Mouse (Mus musculus): ENCODE measurements around the gene Fgfr2. TPM values are rescaled to one million over a fixed set of nuclear protein-coding genes. Genes with fewer than 3 reads are reported as not detected.

Fgfr2 gene
- total RNA-seq, 2 experiments from 2014 or later: 1.7 to 3.7 TPM

DNA sequence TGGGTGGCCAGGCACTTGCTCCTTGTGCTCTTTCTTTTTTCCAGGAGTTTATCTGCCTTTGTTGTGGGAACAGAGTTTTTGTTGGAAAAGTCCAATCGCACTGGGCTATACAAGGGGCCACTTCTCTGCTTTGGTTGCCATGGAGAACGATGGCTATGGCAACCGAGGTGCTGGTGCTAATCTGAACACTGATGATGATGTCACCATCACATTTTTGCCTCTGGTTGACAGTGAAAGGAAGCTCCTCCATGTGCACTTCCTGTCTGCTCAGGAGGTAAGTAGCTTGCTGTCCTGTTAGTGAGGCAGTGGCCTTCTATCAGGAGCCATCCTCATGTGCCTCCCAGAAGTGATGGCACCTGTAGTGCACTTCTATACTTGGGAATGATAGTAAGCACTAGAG, 140.5 kb downstream of the Fgfr2 start:
- ATAC-seq (replicated peaks; ENCODE audit: low FRiP score, poor library complexity, severe bottlenecking): no peak

DNA sequence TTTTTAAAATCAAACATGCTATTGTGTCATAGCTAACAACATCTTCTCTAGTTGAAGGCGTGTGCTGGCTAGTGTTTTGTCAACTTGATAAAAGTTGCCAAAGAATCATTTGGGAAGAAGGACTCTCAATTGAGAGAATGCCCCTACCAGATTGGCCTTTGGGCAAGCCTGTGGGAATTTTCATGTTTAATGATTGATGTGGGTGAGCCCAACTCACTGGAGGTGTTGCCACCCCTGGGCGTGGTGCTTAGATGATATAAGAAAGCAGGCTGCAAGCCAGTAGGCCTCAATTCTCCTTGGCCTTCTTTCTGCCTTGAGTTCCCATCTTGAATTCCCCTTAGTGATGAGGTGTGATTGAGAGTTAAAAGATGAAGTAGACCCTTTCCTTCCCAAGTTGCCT, 145.2 kb downstream of the Fgfr2 start:
- ATAC-seq (replicated peaks; ENCODE audit: low FRiP score, poor library complexity, severe bottlenecking): no peak

DNA sequence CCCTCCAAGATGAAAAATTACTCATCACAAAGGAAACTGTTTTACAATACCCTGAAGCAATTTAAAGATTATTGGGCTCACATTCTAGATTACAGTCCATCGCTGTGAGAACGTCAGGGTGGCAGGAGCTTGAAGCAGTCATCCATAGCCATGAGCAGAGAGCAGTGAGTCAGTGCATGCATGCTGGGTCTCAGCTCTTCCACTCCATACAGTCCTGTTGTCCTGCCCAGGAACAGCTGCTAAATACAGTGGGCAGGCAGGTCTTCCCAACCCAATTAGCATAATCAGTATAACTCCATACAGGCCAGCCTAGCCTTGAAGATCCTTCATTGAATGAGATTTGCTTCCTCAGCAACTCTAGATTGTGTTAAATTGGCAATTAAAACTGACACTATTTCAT, 147.1 kb downstream of the Fgfr2 start:
- ATAC-seq (replicated peaks; ENCODE audit: low FRiP score, poor library complexity, severe bottlenecking): no peak

DNA sequence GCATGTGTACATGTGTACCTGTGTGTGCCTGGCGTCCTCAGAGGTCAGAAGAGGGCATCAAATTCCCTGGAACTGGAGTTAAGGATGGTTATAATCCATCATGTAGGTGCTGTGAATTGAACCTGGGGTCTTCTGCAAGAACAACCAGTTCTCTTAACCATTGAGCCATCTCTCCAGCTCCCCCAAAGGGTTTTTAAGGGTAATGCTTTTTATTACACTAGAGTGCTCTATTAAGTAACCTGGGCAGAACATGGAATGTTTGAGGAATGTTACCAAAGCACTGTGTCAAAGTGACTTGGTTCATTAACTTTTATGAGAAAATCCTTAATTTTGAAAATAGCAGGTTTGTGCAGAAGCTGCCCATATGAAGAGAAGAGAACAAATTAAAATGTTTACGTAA, 151.1 kb downstream of the Fgfr2 start:
- ATAC-seq (replicated peaks; ENCODE audit: low FRiP score, poor library complexity, severe bottlenecking): no peak

DNA sequence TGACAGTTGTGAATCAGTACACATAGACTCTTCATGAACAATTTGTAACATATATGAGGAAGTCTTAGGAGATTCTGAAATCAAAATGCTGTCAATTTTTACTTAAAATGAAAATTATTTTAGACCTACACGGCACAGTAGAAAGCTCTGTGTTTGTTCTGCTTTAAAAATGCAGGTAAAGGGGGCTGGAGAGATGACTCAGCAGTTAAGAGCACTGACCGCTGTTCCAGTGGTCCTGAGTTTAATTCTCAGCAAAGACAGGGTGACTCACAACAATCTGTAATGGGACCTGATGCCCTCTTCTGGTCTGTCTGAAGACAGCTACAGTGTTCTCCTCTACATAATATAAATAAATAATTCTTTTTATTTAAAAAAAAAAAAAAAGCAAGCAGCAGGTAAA, 157.4 kb downstream of the Fgfr2 start:
- ATAC-seq (replicated peaks; ENCODE audit: low FRiP score, poor library complexity, severe bottlenecking): no peak

DNA sequence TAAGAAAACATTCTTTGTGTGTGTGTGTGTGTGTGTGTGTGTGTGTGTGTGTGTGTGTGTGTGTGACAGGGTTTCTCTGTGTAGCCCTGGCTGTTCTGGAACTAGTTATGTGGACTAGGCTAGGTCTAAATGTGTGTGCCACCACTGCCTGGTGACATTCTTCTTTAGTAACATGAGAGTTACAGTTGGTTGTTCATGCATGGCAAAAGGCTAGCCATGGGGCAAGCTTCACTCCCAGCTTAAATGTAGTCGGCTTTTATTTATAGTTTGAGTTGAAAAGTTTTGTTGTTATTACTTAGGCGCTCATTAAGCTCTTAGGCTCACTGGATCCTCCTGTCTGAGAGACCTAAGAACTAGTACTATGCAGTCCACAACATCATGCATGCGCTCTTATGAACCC, 158.8 kb downstream of the Fgfr2 start:
- no peak for ATAC-seq (replicated peaks; ENCODE audit: low FRiP score, poor library complexity, severe bottlenecking)

DNA sequence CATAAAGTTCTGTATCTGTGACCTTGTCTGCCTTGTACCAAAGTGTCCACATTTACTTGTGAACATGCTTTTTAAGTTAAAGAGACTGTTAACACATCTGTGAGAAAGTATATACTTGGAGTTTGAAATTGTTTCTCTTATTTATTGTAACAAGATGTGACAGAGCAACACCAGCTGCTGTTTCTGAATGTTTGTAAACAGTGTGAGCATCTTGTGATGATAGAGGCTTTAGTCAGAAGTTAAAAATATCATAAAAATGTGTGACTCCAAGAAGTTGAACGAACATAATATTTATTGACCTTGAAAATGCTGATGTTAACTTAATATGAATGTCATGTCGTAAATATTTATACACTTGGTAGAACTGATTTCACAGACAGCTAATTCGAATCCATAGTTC, 172.5 kb downstream of the Fgfr2 start:
- no peak for ATAC-seq (replicated peaks; ENCODE audit: low FRiP score, poor library complexity, severe bottlenecking)

DNA sequence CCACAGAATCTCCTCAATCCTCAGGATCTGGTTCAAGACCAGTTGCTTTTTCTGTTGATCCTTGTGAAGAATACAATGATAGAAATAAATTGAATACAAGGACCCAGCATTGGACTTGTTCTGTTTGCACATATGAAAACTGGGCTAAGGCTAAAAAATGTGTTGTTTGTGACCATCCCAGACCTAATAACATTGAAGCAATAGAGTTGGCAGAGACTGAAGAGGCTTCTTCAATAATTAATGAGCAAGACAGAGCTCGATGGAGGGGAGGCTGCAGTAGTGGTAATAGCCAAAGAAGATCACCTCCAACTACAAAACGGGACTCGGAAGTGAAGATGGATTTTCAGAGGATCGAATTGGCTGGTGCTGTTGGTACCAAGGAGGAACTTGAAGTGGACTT, 173.2 kb downstream of the Fgfr2 start:
- no peak for ATAC-seq (replicated peaks; ENCODE audit: low FRiP score, poor library complexity, severe bottlenecking)

DNA sequence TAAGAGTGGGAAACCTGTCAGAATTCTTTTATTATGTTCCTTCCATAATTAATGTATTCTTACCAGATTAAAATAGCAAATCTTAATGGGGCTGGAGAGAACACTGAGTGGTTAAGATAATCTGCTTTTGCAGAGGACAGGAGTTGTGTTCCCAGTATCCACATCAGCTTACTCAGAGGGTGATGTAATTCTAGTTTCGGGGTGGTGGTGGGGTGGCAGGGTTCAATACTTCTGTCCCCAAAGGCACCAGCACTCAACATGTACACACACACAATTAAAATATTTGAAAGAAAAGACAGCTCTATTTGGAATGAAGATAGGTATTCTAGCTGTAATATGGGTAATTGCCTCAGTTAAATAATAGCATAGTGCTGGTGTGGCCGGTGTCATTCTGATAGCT, 182.6 kb downstream of the Fgfr2 start:
- no peak for ATAC-seq (replicated peaks; ENCODE audit: low FRiP score, poor library complexity, severe bottlenecking)

DNA sequence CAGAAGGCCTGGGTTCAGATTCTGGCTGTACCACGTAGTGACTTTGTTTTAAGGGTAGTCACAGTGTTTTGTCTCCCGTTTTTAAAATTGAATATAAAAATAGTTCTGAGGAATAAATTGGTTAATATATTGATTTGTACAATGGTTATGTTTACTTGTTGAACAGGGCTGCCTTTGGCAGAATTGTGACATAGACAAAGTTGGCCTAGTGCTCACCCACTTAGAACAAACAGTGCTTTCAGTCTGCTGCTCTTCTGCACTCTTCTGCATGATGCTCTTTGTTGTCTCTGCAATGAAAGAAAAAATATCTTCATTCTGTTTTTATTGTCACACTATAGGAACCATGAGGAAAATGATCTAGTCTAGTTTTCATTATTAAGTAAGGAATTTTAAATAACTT, 184.0 kb downstream of the Fgfr2 start:
- ATAC-seq (replicated peaks; ENCODE audit: low FRiP score, poor library complexity, severe bottlenecking): no peak

DNA sequence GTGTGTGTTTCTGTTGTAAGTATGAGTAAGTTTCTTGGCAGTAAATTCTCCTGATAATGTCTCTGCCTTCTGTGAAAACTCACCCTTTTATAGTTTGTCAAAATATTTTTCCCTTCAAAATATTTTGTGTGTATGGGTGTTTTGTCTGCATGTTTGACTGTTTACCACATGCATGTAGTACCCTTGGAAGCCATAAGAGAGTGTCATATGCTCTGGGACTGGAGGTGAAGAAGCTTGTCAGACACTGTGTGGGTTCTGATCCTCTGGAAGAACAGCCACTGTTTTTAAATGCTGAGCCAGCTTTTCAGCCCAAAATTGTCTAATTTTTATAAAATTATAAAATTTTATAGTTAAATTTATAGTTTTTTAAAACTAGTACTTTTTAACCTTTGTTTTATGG, 188.4 kb downstream of the Fgfr2 start:
- ATAC-seq (replicated peaks; ENCODE audit: low FRiP score, poor library complexity, severe bottlenecking): no peak

DNA sequence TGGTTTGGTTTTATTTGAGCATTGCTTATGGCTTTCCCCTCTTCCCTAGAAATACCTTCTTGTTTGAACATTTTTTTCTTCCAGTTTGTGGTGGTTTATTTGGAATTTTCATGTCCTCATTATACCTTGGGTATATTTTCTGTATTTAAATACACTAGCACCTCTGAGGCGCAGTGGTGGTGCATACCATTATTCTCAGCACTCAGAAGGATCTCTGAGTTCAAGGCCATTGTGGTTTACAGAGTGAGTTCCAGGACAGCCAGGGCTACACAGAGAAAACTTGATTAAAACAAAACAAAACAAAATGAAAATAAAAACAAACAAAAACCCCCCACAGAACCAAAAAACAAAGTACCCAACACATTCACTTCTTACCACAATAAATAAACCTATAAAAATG, 189.8 kb downstream of the Fgfr2 start:
- ATAC-seq (replicated peaks; ENCODE audit: low FRiP score, poor library complexity, severe bottlenecking): no peak

DNA sequence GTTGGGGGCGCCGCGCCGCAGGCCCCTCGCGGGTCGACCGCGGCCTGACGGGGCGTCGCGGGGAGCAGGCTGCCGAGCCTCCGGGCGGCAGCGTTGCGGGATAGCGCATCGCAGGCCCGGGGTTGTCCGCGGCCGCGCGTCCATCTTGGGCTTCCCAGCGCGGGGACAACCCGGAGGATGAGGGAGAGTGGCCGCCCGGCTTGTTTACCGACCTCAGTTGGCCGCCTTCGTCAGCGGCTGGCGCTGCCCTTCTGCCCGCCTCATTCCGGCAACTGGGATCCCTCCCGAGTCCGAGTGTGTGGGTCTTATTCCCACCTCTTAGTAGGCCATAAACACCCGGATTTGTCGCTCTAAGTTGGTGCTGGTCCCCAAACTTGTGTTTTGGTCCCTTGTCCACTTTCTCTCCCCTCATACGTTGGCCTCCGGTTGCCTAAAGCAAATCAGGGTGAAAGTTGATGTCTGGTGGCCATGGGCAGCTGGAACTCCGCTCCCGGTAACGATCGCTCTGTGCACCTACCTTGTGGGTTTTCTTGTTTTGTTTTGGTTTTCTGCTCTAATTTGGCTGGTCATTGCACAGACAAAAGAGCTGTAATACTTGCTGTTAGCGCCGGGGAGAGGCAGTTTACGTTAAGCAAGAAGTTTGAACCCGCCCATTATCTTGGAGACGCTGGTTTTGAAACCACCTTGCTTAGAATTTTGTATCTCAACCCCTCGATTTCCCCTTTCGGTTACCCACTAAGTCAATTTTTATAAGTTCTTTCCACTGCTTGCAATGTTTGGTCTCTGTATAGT, 191.4 kb downstream of the Fgfr2 start:
- ATAC-seq (replicated peaks; ENCODE audit: low FRiP score, poor library complexity, severe bottlenecking): peak; percentile 60

DNA sequence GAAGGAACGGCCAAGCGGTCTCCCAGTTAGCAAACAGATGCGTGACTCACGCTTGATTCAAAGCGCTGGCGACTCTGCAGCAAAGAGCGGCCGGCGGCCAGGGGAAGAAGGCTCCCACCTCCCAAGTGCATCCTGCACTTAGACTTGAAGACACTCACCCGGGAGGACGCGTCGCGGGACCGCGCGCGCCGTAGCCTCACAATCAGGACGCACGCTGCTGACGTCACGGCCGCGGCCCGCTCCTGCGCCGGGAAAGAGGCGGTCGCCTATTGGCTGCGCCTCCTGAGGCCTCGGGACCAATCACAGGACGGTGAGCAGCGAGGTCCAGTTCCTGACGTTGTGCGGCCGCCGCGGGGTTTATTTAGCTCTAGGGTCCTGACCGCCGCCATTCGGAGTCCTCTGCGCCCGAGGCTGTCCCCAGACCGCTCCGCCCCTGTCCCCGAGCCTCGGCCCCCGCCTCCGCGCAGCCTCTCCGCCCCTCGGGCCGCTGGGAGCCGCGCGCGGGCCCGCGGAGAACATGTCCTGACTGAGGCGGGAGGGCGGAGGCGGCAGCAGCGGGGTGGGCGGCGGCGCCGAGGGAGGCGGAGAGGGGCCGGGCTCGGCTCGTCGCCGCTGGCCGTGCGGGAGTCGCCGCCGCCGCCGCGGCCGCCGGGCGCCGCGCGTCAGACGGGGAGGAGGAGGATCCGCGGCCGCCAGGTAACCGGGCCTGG, 192.1 kb downstream of the Fgfr2 start, which contains the start of gene Zranb1:
TSS of gene Zranb1 (plus strand) at position 293 of the 710 bp plus-strand sequence.
- ATAC-seq (replicated peaks; ENCODE audit: low FRiP score, poor library complexity, severe bottlenecking): peak; percentile 94

DNA sequence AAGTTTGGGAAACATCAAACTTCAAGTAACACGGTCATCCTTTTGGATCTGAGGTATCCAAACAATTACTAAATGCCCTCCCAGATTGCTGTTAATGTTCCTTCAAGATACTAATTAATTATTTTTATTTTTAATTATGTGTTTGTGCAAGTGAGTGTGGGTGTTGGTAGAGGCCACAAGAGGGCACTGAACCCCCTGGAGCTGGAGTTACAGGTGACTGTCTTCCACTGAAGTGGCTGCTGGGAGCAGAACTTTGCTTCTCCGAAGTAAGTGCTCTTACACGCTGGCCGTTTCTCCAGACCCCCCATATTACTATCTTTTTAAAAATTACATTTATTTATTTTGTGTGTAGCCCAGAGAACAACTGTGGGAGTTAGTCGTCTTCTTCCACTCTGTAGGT, 193.1 kb downstream of the Fgfr2 start:
- ATAC-seq (replicated peaks; ENCODE audit: low FRiP score, poor library complexity, severe bottlenecking): no peak

DNA sequence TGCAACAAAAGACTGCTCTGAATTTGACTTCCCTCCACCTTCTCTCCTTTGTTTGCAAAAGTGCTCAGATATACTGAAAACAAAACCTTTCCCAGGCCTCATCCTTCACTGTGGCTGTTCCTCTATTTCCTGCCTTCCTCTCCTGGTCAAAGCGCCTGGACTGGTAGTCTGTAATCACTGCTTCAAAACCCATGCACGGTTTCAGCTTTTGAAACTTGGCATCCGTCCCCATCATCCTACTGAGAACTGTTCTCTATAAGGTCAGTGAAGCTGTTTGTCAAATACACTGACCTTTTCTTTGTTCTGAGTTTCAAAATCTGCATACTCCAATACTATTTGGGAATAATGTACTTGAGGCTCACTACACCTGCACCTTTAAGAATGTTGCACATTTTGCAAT, 195.9 kb downstream of the Fgfr2 start:
- ATAC-seq (replicated peaks; ENCODE audit: low FRiP score, poor library complexity, severe bottlenecking): no peak

DNA sequence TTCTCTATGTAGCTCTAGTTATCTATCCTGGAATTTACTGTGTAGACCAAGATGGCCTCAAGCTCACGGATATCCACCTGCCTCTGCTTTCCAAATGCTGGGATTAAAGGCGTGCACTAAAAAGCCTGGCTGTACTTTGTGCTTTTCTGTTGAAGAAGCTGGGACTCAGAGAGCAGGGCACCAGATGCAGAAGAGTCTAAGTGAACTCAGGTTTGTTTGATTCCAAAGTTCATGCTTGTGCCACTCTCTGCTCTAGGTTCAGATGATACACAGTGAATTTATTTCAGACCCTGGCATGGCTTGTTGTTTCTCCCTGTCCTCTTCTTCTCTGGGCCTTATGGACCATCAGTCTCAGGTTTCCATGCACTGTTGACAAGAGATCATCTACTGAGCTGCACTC, 197.9 kb downstream of the Fgfr2 start:
- no peak for ATAC-seq (replicated peaks; ENCODE audit: low FRiP score, poor library complexity, severe bottlenecking)

DNA sequence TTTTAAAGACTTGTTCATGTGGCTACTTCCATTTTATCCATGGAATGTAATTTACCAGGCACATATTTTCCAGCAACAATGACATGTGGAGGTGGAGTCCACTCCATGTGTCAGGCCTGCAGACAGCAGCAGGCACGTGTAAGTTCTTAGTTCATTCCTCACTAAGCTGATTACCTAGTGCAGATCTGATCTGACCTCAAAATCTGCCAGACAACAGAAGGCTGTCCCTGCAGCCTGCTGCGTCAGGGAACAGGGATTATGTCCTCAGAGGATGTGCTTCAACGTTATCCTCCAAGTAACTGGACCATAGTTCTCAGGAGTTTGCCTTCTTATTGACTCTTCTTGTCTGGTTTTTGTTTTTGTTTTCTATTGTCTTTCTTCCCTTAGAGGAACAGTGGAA, 201.2 kb downstream of the Fgfr2 start:
- no peak for ATAC-seq (replicated peaks; ENCODE audit: low FRiP score, poor library complexity, severe bottlenecking)

DNA sequence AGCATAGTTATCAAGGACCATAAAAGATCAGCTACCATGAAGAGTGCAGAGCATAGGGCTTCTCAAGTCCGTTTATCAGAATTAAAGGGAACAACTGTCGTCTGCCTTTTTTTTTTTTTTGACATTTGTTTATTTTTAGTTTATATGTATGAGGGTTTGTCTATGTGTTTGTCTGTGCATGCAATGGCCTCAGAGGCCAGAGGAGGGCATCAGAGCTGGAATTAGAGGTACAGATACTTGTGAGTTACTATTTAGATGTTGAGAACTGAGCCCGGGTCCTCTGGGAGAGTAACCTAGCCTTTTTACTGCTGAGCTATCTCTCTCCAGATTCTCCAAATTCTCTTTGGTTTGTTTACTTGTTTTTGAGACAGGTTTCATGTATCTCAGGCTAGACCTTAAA, 219.4 kb downstream of the Fgfr2 start:
- ATAC-seq (replicated peaks; ENCODE audit: low FRiP score, poor library complexity, severe bottlenecking): no peak

DNA sequence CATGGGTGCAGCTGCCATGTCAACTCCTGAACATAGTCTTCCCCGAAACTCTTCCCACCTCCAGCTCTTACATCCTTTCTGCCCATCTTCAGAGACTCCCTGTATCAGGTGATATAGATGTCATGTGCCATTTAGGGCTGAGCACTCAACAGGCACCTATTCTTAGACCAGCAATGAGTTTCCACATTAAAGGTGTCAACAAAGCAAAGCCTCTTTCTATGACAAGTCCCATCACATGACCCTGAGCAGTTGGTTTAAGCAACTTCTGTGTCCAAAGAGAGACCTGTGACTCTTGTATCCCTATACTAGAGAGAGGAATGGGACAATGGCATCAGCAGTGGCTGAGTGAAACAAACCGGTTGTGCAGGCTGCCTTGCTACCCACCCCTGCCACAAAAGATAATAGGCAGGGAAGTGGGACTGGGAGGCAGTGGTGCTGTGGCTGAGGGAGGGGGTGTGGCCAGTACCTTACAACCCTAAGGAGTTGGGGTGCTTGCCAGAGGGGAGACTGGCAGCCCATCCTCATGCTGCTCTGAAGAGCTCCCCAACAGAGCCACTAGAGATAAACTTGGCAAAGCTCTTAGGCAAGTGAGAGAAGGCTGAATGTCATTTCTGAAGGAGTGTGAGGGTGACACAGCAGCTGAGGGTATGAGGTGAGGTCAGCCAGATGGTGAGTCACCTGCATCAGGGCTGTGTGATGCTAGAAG, 222.2 kb downstream of the Fgfr2 start:
- no peak for ATAC-seq (replicated peaks; ENCODE audit: low FRiP score, poor library complexity, severe bottlenecking)

DNA sequence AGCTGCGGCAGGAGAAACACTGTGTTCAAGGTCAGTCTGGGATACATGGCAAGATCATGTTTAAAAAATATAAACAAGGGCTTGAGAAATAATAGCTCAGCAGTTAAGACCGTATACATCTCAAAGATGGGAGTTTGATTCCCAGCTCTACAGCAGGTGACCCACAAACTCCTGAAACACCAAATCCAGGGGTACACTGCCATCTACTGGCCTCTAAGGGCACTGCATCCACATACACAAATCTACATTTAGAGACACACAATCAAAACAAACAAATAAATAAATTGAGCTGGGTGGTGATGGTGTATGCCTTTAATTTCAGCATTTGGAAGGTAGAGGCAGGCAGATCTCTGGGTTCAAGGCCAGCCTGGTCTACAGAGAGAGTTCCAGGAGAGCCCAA, 224.9 kb downstream of the Fgfr2 start:
- ATAC-seq (replicated peaks; ENCODE audit: low FRiP score, poor library complexity, severe bottlenecking): no peak
